Mouse (Mus musculus) MEL (cell line): ENCODE results near the gene Pid1.

Source experiments
- CTCF ChIP-seq, 3 experiments: IDR thresholded peaks in 2 of 3; conservative IDR thresholded peaks in 1 of 3; 2 replicates each; pipeline ENCODE4 v1.5.1; 2011 to 2012; ENCODE audit warnings: low read length in 3 of 3, low read depth in 2 of 3, mild to moderate bottlenecking in 2 of 3, improper control_type of control experiment in 1 of 3, inconsistent platforms in 1 of 3, mixed read lengths in 1 of 3, moderate library complexity in 1 of 3; ENCODE audit not compliant: control insufficient read depth in 1 of 3, insufficient read depth in 1 of 3, poor library complexity in 1 of 3, severe bottlenecking in 1 of 3
- GABPA ChIP-seq: IDR thresholded peaks from 2 replicates; pipeline ENCODE4 v1.6.1; 2012; ENCODE audit warnings: low read depth, mild to moderate bottlenecking, inconsistent platforms, low read length, improper control_type of control experiment, moderate library complexity
- MAX ChIP-seq: IDR thresholded peaks from 2 replicates; pipeline ENCODE4 v1.6.1; 2011; ENCODE audit warnings: low read length, improper control_type of control experiment
- MAZ ChIP-seq: IDR thresholded peaks from 2 replicates; pipeline ENCODE4 v1.6.1; 2012; ENCODE audit warnings: low read depth, mild to moderate bottlenecking, inconsistent platforms, low read length, improper control_type of control experiment
- NRF1 ChIP-seq: IDR thresholded peaks from 2 replicates; pipeline ENCODE4 v1.6.1; 2014; ENCODE audit warnings: low read depth, mild to moderate bottlenecking, inconsistent platforms, low read length, improper control_type of control experiment, moderate library complexity; ENCODE audit not compliant: poor library complexity, insufficient read depth, severe bottlenecking
- POLR2A ChIP-seq, 2 experiments: IDR thresholded peaks; 2 replicates each; pipeline ENCODE4 v1.6.1; 2011 to 2012; ENCODE audit warnings: low read length in 2 of 2, mild to moderate bottlenecking in 2 of 2, control low read depth in 1 of 2, improper control_type of control experiment in 1 of 2, low read depth in 1 of 2, moderate library complexity in 1 of 2; ENCODE audit not compliant: control insufficient read depth in 1 of 2, insufficient read depth in 1 of 2, poor library complexity in 1 of 2
- TCF12 ChIP-seq: IDR thresholded peaks from 2 replicates; pipeline ENCODE4 v1.6.1; 2014; ENCODE audit warnings: low read depth, mild to moderate bottlenecking, inconsistent platforms, low read length, improper control_type of control experiment, moderate library complexity
- USF1 ChIP-seq: IDR thresholded peaks from 2 replicates; pipeline ENCODE4 v1.6.1; 2014; ENCODE audit warnings: low read depth, mild to moderate bottlenecking, inconsistent platforms, low read length, improper control_type of control experiment, moderate library complexity

GRCm38 (mm10) chr1:84157790-84158189 is 206.2 kb downstream of the Pid1 start:
- no peak for TF ChIP-seq CTCF (IDR thresholded peaks at IDR 0.05 in 2 of 3, conservative IDR thresholded peaks at IDR 0.05 in 1 of 3; ENCODE audit: control insufficient read depth in 1 of 3, insufficient read depth in 1 of 3, low read depth in 2 of 3, low read length in 3 of 3, poor library complexity in 1 of 3, severe bottlenecking in 1 of 3)
- TF ChIP-seq MAZ: no peak
- no peak for TF ChIP-seq USF1
- no peak for TF ChIP-seq POLR2A (IDR thresholded peaks at IDR 0.05; ENCODE audit: control insufficient read depth in 1 of 2, insufficient read depth in 1 of 2, low read depth in 1 of 2, low read length in 2 of 2, poor library complexity in 1 of 2)
- TF ChIP-seq TCF12: no peak
- TF ChIP-seq GABPA: no peak
- no peak for TF ChIP-seq MAX
- TF ChIP-seq NRF1: no peak
